Mouse (Mus musculus) cerebellum, postnatal 36 days (tissue): ENCODE measurements around the gene Zfp385b.
"Not testable (repeated sequence)": the region's sequence is repeated elsewhere in the genome, so short reads cannot be mapped to it uniquely, and the experiment has no call there.

Experiments
- DNase-seq, 2 experiments: peaks; one replicate each; pipeline ENCODE4 v3.0.0; 2021 to 2022; ENCODE audit warnings: mixed read lengths in 2 of 2

The Zfp385b gene

GRCm38 (mm10) chr2:77454341-77454937 is 365.0 kb downstream of the Zfp385b start:
- no peak for DNase-seq

- DNase-seq: no peak
Measured at GRCm38 (mm10) chr2:77453786-77454185, 365.7 kb downstream of the Zfp385b start.

- DNase-seq: not testable (repeated sequence)
Measured at GRCm38 (mm10) chr2:77450017-77450416, 369.4 kb downstream of the Zfp385b start.

- no peak for DNase-seq
Measured at GRCm38 (mm10) chr2:77448951-77449480, 370.4 kb downstream of the Zfp385b start.

GRCm38 (mm10) chr2:77444282-77444681 is 375.2 kb downstream of the Zfp385b start:
- no peak for DNase-seq

- no peak for DNase-seq
Measured at GRCm38 (mm10) chr2:77440591-77440990, 378.8 kb downstream of the Zfp385b start.

- DNase-seq: no peak
Measured at GRCm38 (mm10) chr2:77436241-77436759, 383.1 kb downstream of the Zfp385b start.

- no peak for DNase-seq
Measured at GRCm38 (mm10) chr2:77419476-77419875, 400.0 kb downstream of the Zfp385b start.

GRCm38 (mm10) chr2:77418078-77418477 is 401.4 kb downstream of the Zfp385b start:
- no peak for DNase-seq

GRCm38 (mm10) chr2:77412171-77412570 is 407.3 kb downstream of the Zfp385b start:
- no peak for DNase-seq

- DNase-seq: no peak
Measured at GRCm38 (mm10) chr2:77411612-77412011, 407.8 kb downstream of the Zfp385b start.

- no peak for DNase-seq
Measured at GRCm38 (mm10) chr2:77409521-77410135, 409.8 kb downstream of the Zfp385b start.

GRCm38 (mm10) chr2:77408972-77409371 is 410.5 kb downstream of the Zfp385b start:
- DNase-seq: no peak

GRCm38 (mm10) chr2:77402329-77402728 is 417.1 kb downstream of the Zfp385b start:
- no peak for DNase-seq

GRCm38 (mm10) chr2:77401438-77402235 is 417.8 kb downstream of the Zfp385b start:
- peak; percentile 22 to 33 for DNase-seq

- no peak for DNase-seq
Measured at GRCm38 (mm10) chr2:77393881-77394280, 425.6 kb downstream of the Zfp385b start.

- no peak for DNase-seq
Measured at GRCm38 (mm10) chr2:77388186-77388585, 431.3 kb downstream of the Zfp385b start.

GRCm38 (mm10) chr2:77386515-77386914 is 432.9 kb downstream of the Zfp385b start:
- DNase-seq: peak; percentile 73 to 74

- no peak for DNase-seq
Measured at GRCm38 (mm10) chr2:77382766-77383165, 436.7 kb downstream of the Zfp385b start.

GRCm38 (mm10) chr2:77379907-77380306 is 439.5 kb downstream of the Zfp385b start:
- no peak for DNase-seq

GRCm38 (mm10) chr2:77379332-77379731 is 440.1 kb downstream of the Zfp385b start:
- DNase-seq: no peak

- no peak for DNase-seq
Measured at GRCm38 (mm10) chr2:77376823-77377222, 442.6 kb downstream of the Zfp385b start.

- DNase-seq: no peak
Measured at GRCm38 (mm10) chr2:77375155-77375554, 444.3 kb downstream of the Zfp385b start.
